Mouse (Mus musculus): ENCODE results near the gene Nit1. TPM values are rescaled to one million over a fixed set of nuclear protein-coding genes. Genes with fewer than 3 reads are reported as not detected.

The Nit1 gene
- polyA plus RNA-seq (2014; fragmentation: Illumina TruSeq; extraction: RNeasy Lipid Tissue Mini Kit (QIAGEN cat#74804); ENCODE audit: low read depth, low replicate concordance): 61.0 TPM

GRCm38 (mm10) chr1:171345225-171346094, at the start of gene Nit1, which contains the start of gene Pfdn2:
TSS of gene Nit1 (minus strand) at chr1:171345646.
TSS of gene Pfdn2 (plus strand) at chr1:171345670.

GRCm38 (mm10) chr1:171388376-171389102, 43.1 kb upstream of the Nit1 start, which contains the start of gene Arhgap30:
TSS of gene Arhgap30 (plus strand) at chr1:171388954.

GRCm38 (mm10) chr1:171369845-171370556, 24.6 kb upstream of the Nit1 start, which contains the start of gene Nectin4:
TSS of gene Nectin4 (plus strand) at chr1:171370099.

GRCm38 (mm10) chr1:171360656-171361055, 15.2 kb upstream of the Nit1 start, which contains the start of gene Klhdc9:
TSS of gene Klhdc9 (minus strand) at chr1:171360798.

GRCm38 (mm10) chr1:171328839-171329432, 16.5 kb downstream of the Nit1 start, which contains the start of gene Dedd:
TSS of gene Dedd (plus strand) at chr1:171329145.

DNA sequence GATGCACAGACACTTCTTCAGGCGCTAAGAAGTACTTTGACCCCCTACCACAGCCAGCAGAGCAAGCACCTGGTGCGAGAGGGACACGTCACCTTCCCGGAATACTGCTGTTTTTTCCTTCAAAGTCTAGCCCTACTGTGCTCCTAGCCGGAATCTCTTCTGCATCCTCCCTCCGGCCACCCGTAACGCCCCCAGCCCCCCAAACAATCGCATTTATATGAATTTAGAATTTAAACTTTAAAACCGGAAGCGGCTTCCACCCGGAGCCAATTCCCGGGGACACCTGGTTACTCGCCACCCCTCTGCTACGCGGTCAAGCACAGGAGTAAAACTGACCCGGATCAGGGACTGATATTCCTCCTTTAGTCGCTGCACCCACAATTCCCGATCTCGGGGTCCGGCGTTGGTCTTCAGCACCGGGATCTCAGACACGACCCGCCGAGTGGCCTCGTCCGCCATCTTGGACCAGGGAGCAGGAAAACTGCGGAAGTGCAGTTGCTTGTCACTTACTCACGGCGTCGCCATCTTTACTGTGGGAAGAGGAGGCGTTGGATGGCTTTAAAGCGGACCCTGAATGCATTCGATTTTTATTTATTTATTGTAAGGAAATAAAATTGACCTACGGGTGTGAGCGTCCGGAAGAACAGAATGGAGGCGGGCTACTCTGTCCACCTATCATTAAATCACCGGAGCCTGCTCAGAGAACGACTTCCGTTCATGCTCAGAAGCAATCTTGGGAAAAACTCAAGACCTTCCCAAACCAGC, 51.0 kb downstream of the Nit1 start, which contains the start of gene Ufc1:
Gene Ufc1, minus strand, starts transcription at position 727 of the 765 bp plus-strand sequence.

Other genes with a start within 250 kb of the Nit1 start
- gene Cfap126, start 231.7 kb downstream of the Nit1 start, polyA plus RNA-seq (2014; fragmentation: Illumina TruSeq; extraction: RNeasy Lipid Tissue Mini Kit (QIAGEN cat#74804); ENCODE audit: low read depth, low replicate concordance): 1.9 TPM
- gene Sdhc, start 195.0 kb downstream of the Nit1 start, polyA plus RNA-seq (2014; fragmentation: Illumina TruSeq; extraction: RNeasy Lipid Tissue Mini Kit (QIAGEN cat#74804); ENCODE audit: low read depth, low replicate concordance): 115 TPM
- gene Mpz, start 194.9 kb downstream of the Nit1 start, polyA plus RNA-seq (2014; fragmentation: Illumina TruSeq; extraction: RNeasy Lipid Tissue Mini Kit (QIAGEN cat#74804); ENCODE audit: low read depth, low replicate concordance): not detected
- gene Pcp4l1, start 149.4 kb downstream of the Nit1 start, polyA plus RNA-seq (2014; fragmentation: Illumina TruSeq; extraction: RNeasy Lipid Tissue Mini Kit (QIAGEN cat#74804); ENCODE audit: low read depth, low replicate concordance): 14.7 TPM
- 117 TPM for gene Nr1i3, start 131.7 kb downstream of the Nit1 start, polyA plus RNA-seq (2014; fragmentation: Illumina TruSeq; extraction: RNeasy Lipid Tissue Mini Kit (QIAGEN cat#74804); ENCODE audit: low read depth, low replicate concordance)
- 1.2 TPM for gene Tomm40l, start 123.1 kb downstream of the Nit1 start, polyA plus RNA-seq (2014; fragmentation: Illumina TruSeq; extraction: RNeasy Lipid Tissue Mini Kit (QIAGEN cat#74804); ENCODE audit: low read depth, low replicate concordance)
- gene Apoa2, start 120.6 kb downstream of the Nit1 start, polyA plus RNA-seq (2014; fragmentation: Illumina TruSeq; extraction: RNeasy Lipid Tissue Mini Kit (QIAGEN cat#74804); ENCODE audit: low read depth, low replicate concordance): 7,804 TPM
- 20.2 TPM for gene Fcer1g, start 111.3 kb downstream of the Nit1 start, polyA plus RNA-seq (2014; fragmentation: Illumina TruSeq; extraction: RNeasy Lipid Tissue Mini Kit (QIAGEN cat#74804); ENCODE audit: low read depth, low replicate concordance)
- not detected for gene Adamts4, start 95.2 kb downstream of the Nit1 start, polyA plus RNA-seq (2014; fragmentation: Illumina TruSeq; extraction: RNeasy Lipid Tissue Mini Kit (QIAGEN cat#74804); ENCODE audit: low read depth, low replicate concordance)
- 74.6 TPM for gene Ndufs2, start 94.3 kb downstream of the Nit1 start, polyA plus RNA-seq (2014; fragmentation: Illumina TruSeq; extraction: RNeasy Lipid Tissue Mini Kit (QIAGEN cat#74804); ENCODE audit: low read depth, low replicate concordance)
- gene B4galt3, start 75.3 kb downstream of the Nit1 start, polyA plus RNA-seq (2014; fragmentation: Illumina TruSeq; extraction: RNeasy Lipid Tissue Mini Kit (QIAGEN cat#74804); ENCODE audit: low read depth, low replicate concordance): 3.7 TPM
- gene Ppox, start 64.5 kb downstream of the Nit1 start, polyA plus RNA-seq (2014; fragmentation: Illumina TruSeq; extraction: RNeasy Lipid Tissue Mini Kit (QIAGEN cat#74804); ENCODE audit: low read depth, low replicate concordance): 6.1 TPM
- gene Usp21, start 57.7 kb downstream of the Nit1 start, polyA plus RNA-seq (2014; fragmentation: Illumina TruSeq; extraction: RNeasy Lipid Tissue Mini Kit (QIAGEN cat#74804); ENCODE audit: low read depth, low replicate concordance): 10.9 TPM
- 85.2 TPM for gene Ufc1, start 50.6 kb downstream of the Nit1 start, polyA plus RNA-seq (2014; fragmentation: Illumina TruSeq; extraction: RNeasy Lipid Tissue Mini Kit (QIAGEN cat#74804); ENCODE audit: low read depth, low replicate concordance)
- 7.6 TPM for gene Dedd, start 16.5 kb downstream of the Nit1 start, polyA plus RNA-seq (2014; fragmentation: Illumina TruSeq; extraction: RNeasy Lipid Tissue Mini Kit (QIAGEN cat#74804); ENCODE audit: low read depth, low replicate concordance)
- gene Pfdn2, start within 50 bp of the Nit1 start, polyA plus RNA-seq (2014; fragmentation: Illumina TruSeq; extraction: RNeasy Lipid Tissue Mini Kit (QIAGEN cat#74804); ENCODE audit: low read depth, low replicate concordance): 29.2 TPM
- gene Klhdc9, start 15.2 kb upstream of the Nit1 start, polyA plus RNA-seq (2014; fragmentation: Illumina TruSeq; extraction: RNeasy Lipid Tissue Mini Kit (QIAGEN cat#74804); ENCODE audit: low read depth, low replicate concordance): not detected
- not detected for gene Nectin4, start 24.5 kb upstream of the Nit1 start, polyA plus RNA-seq (2014; fragmentation: Illumina TruSeq; extraction: RNeasy Lipid Tissue Mini Kit (QIAGEN cat#74804); ENCODE audit: low read depth, low replicate concordance)
- 1.6 TPM for gene Arhgap30, start 43.3 kb upstream of the Nit1 start, polyA plus RNA-seq (2014; fragmentation: Illumina TruSeq; extraction: RNeasy Lipid Tissue Mini Kit (QIAGEN cat#74804); ENCODE audit: low read depth, low replicate concordance)
- gene Usf1, start 65.7 kb upstream of the Nit1 start, polyA plus RNA-seq (2014; fragmentation: Illumina TruSeq; extraction: RNeasy Lipid Tissue Mini Kit (QIAGEN cat#74804); ENCODE audit: low read depth, low replicate concordance): 2.3 TPM
- 10.0 TPM for gene Tstd1, start 73.2 kb upstream of the Nit1 start, polyA plus RNA-seq (2014; fragmentation: Illumina TruSeq; extraction: RNeasy Lipid Tissue Mini Kit (QIAGEN cat#74804); ENCODE audit: low read depth, low replicate concordance)
- 33.1 TPM for gene F11r, start 91.9 kb upstream of the Nit1 start, polyA plus RNA-seq (2014; fragmentation: Illumina TruSeq; extraction: RNeasy Lipid Tissue Mini Kit (QIAGEN cat#74804); ENCODE audit: low read depth, low replicate concordance)
- 1.1 TPM for gene Alyref2, start 157.8 kb upstream of the Nit1 start, polyA plus RNA-seq (2014; fragmentation: Illumina TruSeq; extraction: RNeasy Lipid Tissue Mini Kit (QIAGEN cat#74804); ENCODE audit: low read depth, low replicate concordance)
- gene Itln1, start 189.6 kb upstream of the Nit1 start, polyA plus RNA-seq (2014; fragmentation: Illumina TruSeq; extraction: RNeasy Lipid Tissue Mini Kit (QIAGEN cat#74804); ENCODE audit: low read depth, low replicate concordance): not detected
- gene Cd244a, start 213.5 kb upstream of the Nit1 start, polyA plus RNA-seq (2014; fragmentation: Illumina TruSeq; extraction: RNeasy Lipid Tissue Mini Kit (QIAGEN cat#74804); ENCODE audit: low read depth, low replicate concordance): not detected